Mouse (Mus musculus) cerebellum, postnatal 14 days (tissue): ENCODE measurements at regions not wholly inside any gene's neighbourhood (a gene's known extent, or its start where the extent isn't known, plus 50 kb on each side); places are given as distances from the start of the nearest gene placed in this dataset.

ENCODE experiments used
- DNase-seq, 2 experiments: peaks; one replicate each; pipeline ENCODE4 v3.0.0; 2021; ENCODE audit warnings: mixed read lengths in 2 of 2

GRCm38 (mm10) chr9:5822234-5822633 lies 346.1 kb upstream of the Pdgfd start:
- DNase-seq = no peak

DNA sequence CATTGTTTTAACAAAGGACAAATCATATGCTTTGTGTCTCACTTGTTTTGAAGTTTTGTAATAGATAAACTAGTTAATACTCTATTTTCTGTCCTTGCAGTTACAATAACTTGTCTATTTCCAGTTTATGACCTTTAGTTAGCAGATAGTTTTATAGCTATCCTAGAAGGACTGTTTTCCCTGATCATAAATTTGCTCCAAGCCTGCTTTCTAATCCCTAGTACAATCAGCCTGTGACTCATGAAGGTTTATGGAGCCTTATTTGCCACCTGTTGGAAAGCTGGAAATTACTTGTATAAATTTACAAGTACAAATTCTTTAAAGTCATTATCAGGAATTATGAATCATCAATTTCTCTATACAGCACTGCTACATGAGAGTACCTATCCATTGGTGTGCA lies 339.5 kb upstream of the Pdgfd start:
- no peak for DNase-seq

- DNase-seq = no peak
Measured at GRCm38 (mm10) chr9:5842381-5842780, 326.0 kb upstream of the Pdgfd start.

- no peak for DNase-seq
Measured at GRCm38 (mm10) chr9:5879725-5880124, 288.7 kb upstream of the Pdgfd start.

- DNase-seq = no peak
Measured at GRCm38 (mm10) chr9:5922526-5922925, 245.9 kb upstream of the Pdgfd start.

GRCm38 (mm10) chr9:5928166-5928850 lies 240.1 kb upstream of the Pdgfd start:
- DNase-seq = peak; percentile 41 to 57

- peak; percentile 45 to 66 for DNase-seq
Measured at GRCm38 (mm10) chr9:5972292-5972691, 196.1 kb upstream of the Pdgfd start.
